Mouse (Mus musculus) bone marrow macrophage, adult 2 months (primary cell): ENCODE measurements around the gene Gm48552.

Experiments
- CTCF ChIP-seq: IDR thresholded peaks from 2 replicates; pipeline ENCODE4 v1.5.1; 2012; ENCODE audit warnings: low read depth, mild to moderate bottlenecking, low read length, moderate library complexity
- POLR2A ChIP-seq: IDR thresholded peaks from 2 replicates; pipeline ENCODE4 v1.6.1; 2012; ENCODE audit warnings: mild to moderate bottlenecking, low read depth, low read length, borderline replicate concordance

GRCm38 (mm10) chr10:81409330-81409729 lies 20.5 kb downstream of the Gm48552 start:
- no peak for TF ChIP-seq POLR2A
- no peak for TF ChIP-seq CTCF
